Mouse (Mus musculus) cerebellum, adult 9-11 months (tissue): ENCODE results near the gene Cplane1.

Experiments
- DNase-seq: peaks from one replicate; pipeline ENCODE4 v3.0.0; 2022

Gene Cplane1

GRCm38 (mm10) chr15:8305474-8305873, 136.6 kb downstream of the Cplane1 start:
- no peak for DNase-seq

- DNase-seq: no peak
Observed at GRCm38 (mm10) chr15:8317381-8317780, 148.5 kb downstream of the Cplane1 start.

- DNase-seq: no peak
Observed at GRCm38 (mm10) chr15:8319191-8319590, 150.3 kb downstream of the Cplane1 start.
